Mouse (Mus musculus) heart, postnatal 0 days (tissue): Measurements from ENCODE around the gene Cbr3. TPM values are rescaled to one million over a fixed set of nuclear protein-coding genes. Genes with fewer than 3 reads are reported as not detected.
A peak's percentile ranks its signal among the peaks of the same experiment; 100 is the strongest.

Experiments
- ATAC-seq: fragments of 200-750 bp; cut with Nextera tagmentation; 2 replicates; pipeline ENCODE4 v1.8.0; 2017; ENCODE audit warnings: low read depth, moderate number of reproducible peaks, moderate library complexity; ENCODE audit not compliant: insufficient read depth
- DNase-seq: peaks from one replicate; pipeline ENCODE4 v3.0.0-alpha.2; 2016; ENCODE audit warnings: low spot score
- H3K27ac ChIP-seq: fragments of 300-500 bp; sonication (generic); 2 replicates; pipeline ENCODE4 v1.5.1; 2014; ENCODE audit warnings: low read depth, mild to moderate bottlenecking
- H3K27me3 ChIP-seq: fragments of 300-500 bp; sonication (generic); 2 replicates; pipeline ENCODE4 v1.6.1; 2014; ENCODE audit warnings: low read length, mixed read lengths; ENCODE audit not compliant: control insufficient read depth, insufficient read depth
- H3K36me3 ChIP-seq: fragments of 300-500 bp; sonication (generic); replicated peaks from 2 replicates; pipeline ENCODE4 v1.6.1; 2014; ENCODE audit warnings: low read length, mixed read lengths; ENCODE audit not compliant: control insufficient read depth, insufficient read depth
- H3K4me1 ChIP-seq: fragments of 300-500 bp; sonication (generic); 2 replicates; pipeline ENCODE4 v1.6.1; 2014; ENCODE audit warnings: antibody characterized with exemption; ENCODE audit not compliant: control insufficient read depth, insufficient read depth
- H3K4me2 ChIP-seq: fragments of 300-500 bp; sonication (generic); 2 replicates; pipeline ENCODE4 v1.6.1; 2014; ENCODE audit warnings: low read depth, mild to moderate bottlenecking, low read length, moderate library complexity
- H3K4me3 ChIP-seq: fragments of 300-500 bp; sonication (generic); 2 replicates; pipeline ENCODE4 v1.5.1; 2014; ENCODE audit warnings: low read depth, low read length
- H3K9ac ChIP-seq: fragments of 300-500 bp; sonication (generic); replicated peaks from 2 replicates; pipeline ENCODE4 v1.6.1; 2014; ENCODE audit warnings: low read depth, low read length, mixed read lengths
- H3K9me3 ChIP-seq: fragments of 300-500 bp; sonication (generic); replicated peaks from 2 replicates; pipeline ENCODE4 v1.6.1; 2016; ENCODE audit warnings: low read length; ENCODE audit not compliant: control insufficient read depth
- CTCF ChIP-seq: IDR thresholded peaks from 2 replicates; pipeline ENCODE4 v1.5.1; 2016; ENCODE audit warnings: antibody characterized with exemption, control low read depth, low read depth
- EP300 ChIP-seq: IDR thresholded peaks from 2 replicates; pipeline ENCODE4 v1.6.1; 2016; ENCODE audit warnings: antibody characterized with exemption, low read depth
- WGBS: fragments of 180-500 bp; shearing (Covaris S2); extraction: QIAGEN DNeasy Blood & Tissue Kit; methylation state at CpG from one replicate; pipeline ENCODE4 v1.1.7; 2014; 5-methylcytosine and 5-hydroxymethylcytosine counted together
- polyA plus RNA-seq: library from polyadenylated mRNA; unstranded; fragments of >200 nt; fragmentation: Nextera tagmentation; extraction: Ambion mirVana; gene quantifications from 2 replicates; pipeline ENCODE4 v1.2.1, GENCODE M21; 2015
- total RNA-seq: library from RNA; depleted of rRNA; stranded (reverse); fragments of >200 nt; gene quantifications from 2 replicates; pipeline ENCODE4 v1.2.3, GENCODE M21; 2014; ENCODE audit warnings: low replicate concordance

Gene Cbr3
- total and polyA plus RNA-seq, 2 experiments from 2014 or later = 1.3 TPM; not detected in 1

DNA sequence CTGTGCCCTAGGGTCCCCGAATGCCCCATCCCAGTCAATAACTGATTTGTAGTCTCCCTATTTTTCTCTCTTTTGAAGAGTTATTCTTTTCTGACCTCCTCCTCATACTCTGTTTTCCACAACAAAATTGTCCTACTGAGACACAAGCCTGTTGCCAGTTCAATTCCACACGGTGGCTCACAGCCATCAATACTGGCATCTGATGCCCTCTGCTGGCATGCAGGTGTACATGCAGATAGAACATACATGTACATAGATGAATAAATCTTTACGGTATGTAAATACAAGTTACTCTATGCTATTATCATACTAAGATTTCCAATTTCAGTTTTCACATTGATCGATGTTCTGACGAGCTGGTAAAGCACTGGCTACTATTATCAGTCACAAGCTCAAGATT, 12.0 kb upstream of the Cbr3 start:
- DNase-seq = no peak
- WGBS = 82% methylated on average over 5 of the region's 5 CpGs
- H3K27me3 ChIP-seq = 0 out of 2 replicates have a peak, but pooled peaks cover 1% of the 10 kb centered on the region

GRCm38 (mm10) chr16:93676376-93676775, 6.6 kb upstream of the Cbr3 start:
- H3K4me3 ChIP-seq = no peak overlapping the region
- no peaks in the 10 kb centered on the region for H3K9me3 ChIP-seq
- ATAC-seq (no peak), DNase-seq (no peak)
- H3K9ac ChIP-seq = no peak overlapping the region
- H3K27ac ChIP-seq = no peak overlapping the region
- H3K36me3 ChIP-seq = no peaks in the 10 kb centered on the region
- no peaks in the 10 kb centered on the region for H3K4me1 ChIP-seq
- WGBS = 72% methylated on average over 5 of the region's 5 CpGs
- TF ChIP-seq CTCF = no peak
- TF ChIP-seq EP300 = no peak
- no peak overlapping the region for H3K4me2 ChIP-seq
- H3K27me3 ChIP-seq = peaks cover 17% of the 10 kb centered on the region; the same call in 1 of the 2 replicates

More for the DNA sequence above, 12.0 kb upstream of the Cbr3 start:
- Histone ChIP-seq H3K9me3 (peaks cover 7% of the 10 kb centered on the region; the same call in 1 of the 2 replicates), H3K9ac (no peak overlapping the region), H3K27ac (no peak overlapping the region), H3K4me1 (no peaks in the 10 kb centered on the region), H3K36me3 (no peaks in the 10 kb centered on the region), H3K4me2 (no peak overlapping the region), H3K4me3 (no peak overlapping the region)
- ATAC-seq = no peak
- TF ChIP-seq CTCF (peak; percentile 22; the same call in 1 of the 2 replicates), EP300 (no peak)

- peaks cover 34% of the 10 kb centered on the region for H3K27me3 ChIP-seq
- no peaks in the 10 kb centered on the region for H3K9me3 ChIP-seq
- no peak overlapping the region for H3K4me3 ChIP-seq
- no peaks in the 10 kb centered on the region for H3K36me3 ChIP-seq
- ATAC-seq = no peak
- no peak overlapping the region for H3K4me2 ChIP-seq
- TF ChIP-seq CTCF = no peak
- TF ChIP-seq EP300 = no peak
- 81% methylated on average over 4 of the region's 4 CpGs for WGBS
- no peak overlapping the region for H3K9ac ChIP-seq
- H3K4me1 ChIP-seq = peaks cover 6% of the 10 kb centered on the region
- H3K27ac ChIP-seq = no peak overlapping the region
- no peak for DNase-seq
These were observed 4.8 kb upstream of the Cbr3 start for GRCm38 (mm10) chr16:93678206-93678605.

GRCm38 (mm10) chr16:93679165-93679564, 3.9 kb upstream of the Cbr3 start:
- no peak overlapping the region for H3K4me3 ChIP-seq
- TF ChIP-seq EP300 (no peak), CTCF (no peak)
- H3K36me3 ChIP-seq = no peaks in the 10 kb centered on the region
- no peaks in the 10 kb centered on the region for H3K9me3 ChIP-seq
- H3K27ac ChIP-seq = no peak overlapping the region
- no peak for ATAC-seq
- no peak overlapping the region for H3K9ac ChIP-seq
- peaks cover 44% of the 10 kb centered on the region for H3K27me3 ChIP-seq
- no peak for DNase-seq
- H3K4me2 ChIP-seq = no peak overlapping the region
- peaks cover 15% of the 10 kb centered on the region for H3K4me1 ChIP-seq
- WGBS = 35% methylated on average over 9 of the region's 9 CpGs

- H3K4me3 ChIP-seq = peak overlapping the region; percentile 49
- no peak overlapping the region for H3K9ac ChIP-seq
- H3K36me3 ChIP-seq = no peaks in the 10 kb centered on the region
- TF ChIP-seq CTCF (no peak), EP300 (no peak)
- H3K4me1 ChIP-seq = peaks cover 17% of the 10 kb centered on the region
- H3K4me2 ChIP-seq = peak overlapping the region; percentile 73
- H3K27ac ChIP-seq = no peak overlapping the region
- DNase-seq (no peak), ATAC-seq (no peak)
- H3K27me3 ChIP-seq = peaks cover 52% of the 10 kb centered on the region
- WGBS = 20% methylated on average over 13 of the region's 13 CpGs
- no peaks in the 10 kb centered on the region for H3K9me3 ChIP-seq
These were observed 793 bp upstream of the Cbr3 start for GRCm38 (mm10) chr16:93682156-93682688.
